Mouse (Mus musculus) neural tube, embryonic 11.5 days (tissue): Measurements from ENCODE around the gene Rac2. TPM values are rescaled to one million over a fixed set of nuclear protein-coding genes. Genes with fewer than 3 reads are reported as not detected.

Experiments used
- ATAC-seq: fragments of 200-750 bp; cut with Nextera tagmentation; 2 replicates; pipeline ENCODE4 v1.8.0; 2017; ENCODE audit warnings: moderate number of reproducible peaks, mild to moderate bottlenecking, moderate TSS enrichment, moderate library complexity; ENCODE audit not compliant: insufficient read depth, low FRiP score, low TSS enrichment
- DNase-seq: peaks from one replicate; pipeline ENCODE4 v3.0.0-alpha.2; 2015; ENCODE audit warnings: low spot score
- H3K27ac ChIP-seq: fragments of 300-500 bp; sonication (generic); 2 replicates; pipeline ENCODE4 v1.5.1; 2014; ENCODE audit warnings: low read depth, mild to moderate bottlenecking, low read length
- H3K27me3 ChIP-seq: fragments of 300-500 bp; sonication (generic); 2 replicates; pipeline ENCODE4 v1.6.1; 2014; ENCODE audit warnings: mild to moderate bottlenecking, low read length, mixed read lengths; ENCODE audit not compliant: control insufficient read depth, insufficient read depth
- H3K36me3 ChIP-seq: fragments of 300-500 bp; sonication (generic); 2 replicates; pipeline ENCODE4 v1.6.1; 2014; ENCODE audit warnings: mild to moderate bottlenecking, low read length, moderate library complexity, mixed read lengths; ENCODE audit not compliant: control insufficient read depth, insufficient read depth
- H3K4me1 ChIP-seq: fragments of 300-500 bp; sonication (generic); 2 replicates; pipeline ENCODE4 v1.6.1; 2014; ENCODE audit warnings: low read length, mixed read lengths; ENCODE audit not compliant: control insufficient read depth, insufficient read depth
- H3K4me2 ChIP-seq: fragments of 300-500 bp; sonication (generic); 2 replicates; pipeline ENCODE4 v1.6.1; 2014; ENCODE audit warnings: low read depth, mild to moderate bottlenecking, moderate library complexity
- H3K4me3 ChIP-seq: fragments of 300-500 bp; sonication (generic); 2 replicates; pipeline ENCODE4 v1.5.1; 2014; ENCODE audit warnings: low read depth, low read length
- H3K9ac ChIP-seq: fragments of 300-500 bp; sonication (generic); 2 replicates; pipeline ENCODE4 v1.6.1; 2014; ENCODE audit warnings: mild to moderate bottlenecking, low read length
- H3K9me3 ChIP-seq: fragments of 300-500 bp; sonication (generic); 2 replicates; pipeline ENCODE4 v1.6.1; 2016; ENCODE audit warnings: low read length; ENCODE audit not compliant: control insufficient read depth
- WGBS: fragments of 180-500 bp; shearing (Covaris S2); extraction: QIAGEN DNeasy Blood & Tissue Kit; methylation state at CpG from one replicate; pipeline ENCODE4 v1.1.7; 2014; 5-methylcytosine and 5-hydroxymethylcytosine counted together
- polyA plus RNA-seq: library from polyadenylated mRNA; unstranded; fragments of >200 nt; fragmentation: Nextera tagmentation; extraction: Ambion mirVana; gene quantifications from 2 replicates; pipeline ENCODE4 v1.2.1, GENCODE M21; 2014

Gene Rac2
- polyA plus RNA-seq, 1 experiment from 2014 or later: 8.5 TPM

DNA sequence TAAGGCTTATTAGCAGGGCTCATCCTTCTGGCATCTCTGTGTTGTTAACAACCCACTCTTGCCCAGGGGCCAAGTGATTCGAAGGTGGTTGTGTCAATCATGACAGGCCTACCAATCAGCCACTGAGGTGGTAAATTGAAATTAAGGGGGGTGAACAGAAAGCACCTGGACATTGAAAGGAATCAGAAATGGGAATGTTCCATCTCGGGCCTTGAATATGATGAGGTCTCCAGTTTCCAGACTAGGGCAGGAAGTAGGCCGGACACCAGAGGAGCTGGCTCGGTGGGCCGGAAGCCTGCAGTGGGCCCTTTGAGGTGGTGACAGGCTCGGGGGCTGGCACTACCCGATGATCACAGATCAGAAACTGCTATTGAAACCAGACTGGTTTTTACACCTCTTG lies 44.6 kb downstream of the Rac2 start:
- no peak for DNase-seq
- 74% methylated on average over 7 of the region's 7 CpGs for WGBS
- Histone ChIP-seq H3K27me3 (no peaks in the 10 kb centered on the region), H3K4me2 (no peak overlapping the region), H3K36me3 (no peaks in the 10 kb centered on the region), H3K9ac (no peak overlapping the region), H3K27ac (no peak overlapping the region), H3K4me3 (no peak overlapping the region), H3K4me1 (peaks cover 12% of the 10 kb centered on the region), H3K9me3 (no peaks in the 10 kb centered on the region)
- no peak for ATAC-seq

DNA sequence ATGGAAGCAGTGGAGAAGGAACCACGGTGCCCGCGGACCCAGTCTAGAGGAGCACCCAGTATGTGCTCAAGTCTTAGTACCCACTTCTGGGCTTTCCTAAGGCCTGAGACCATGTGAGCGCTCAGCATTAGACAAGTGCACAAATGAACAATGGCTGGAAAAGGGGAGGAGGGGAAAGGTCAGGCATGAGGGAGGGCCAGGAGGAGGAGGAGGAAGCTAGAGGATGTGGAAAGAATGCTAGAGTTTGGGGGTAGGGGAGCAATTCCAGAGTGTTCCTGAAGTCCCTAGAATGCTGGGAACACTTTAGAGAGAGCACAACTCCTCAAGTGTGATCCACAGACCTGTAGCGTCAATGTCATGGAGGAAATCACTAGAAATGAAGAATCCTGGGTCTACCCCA lies 48.4 kb downstream of the Rac2 start:
- Histone ChIP-seq H3K36me3 (no peaks in the 10 kb centered on the region), H3K9ac (no peak overlapping the region), H3K9me3 (no peaks in the 10 kb centered on the region), H3K27me3 (no peaks in the 10 kb centered on the region), H3K4me3 (no peak overlapping the region), H3K4me1 (peaks cover 3% of the 10 kb centered on the region; the same call in 1 of the 2 replicates), H3K4me2 (no peak overlapping the region), H3K27ac (no peak overlapping the region)
- 89% methylated on average over 5 of the region's 5 CpGs for WGBS
- ATAC-seq (no peak), DNase-seq (no peak)

- DNase-seq: no peak
- Histone ChIP-seq H3K4me2 (no peak overlapping the region), H3K9ac (no peak overlapping the region), H3K4me1 (no peaks in the 10 kb centered on the region), H3K27ac (no peak overlapping the region), H3K4me3 (no peak overlapping the region), H3K27me3 (no peaks in the 10 kb centered on the region), H3K36me3 (no peaks in the 10 kb centered on the region), H3K9me3 (no peaks in the 10 kb centered on the region)
- WGBS: 78% methylated on average over 6 of the region's 6 CpGs
- ATAC-seq: no peak
Measured at GRCm38 (mm10) chr15:78521892-78522291, 50.7 kb downstream of the Rac2 start.

DNA sequence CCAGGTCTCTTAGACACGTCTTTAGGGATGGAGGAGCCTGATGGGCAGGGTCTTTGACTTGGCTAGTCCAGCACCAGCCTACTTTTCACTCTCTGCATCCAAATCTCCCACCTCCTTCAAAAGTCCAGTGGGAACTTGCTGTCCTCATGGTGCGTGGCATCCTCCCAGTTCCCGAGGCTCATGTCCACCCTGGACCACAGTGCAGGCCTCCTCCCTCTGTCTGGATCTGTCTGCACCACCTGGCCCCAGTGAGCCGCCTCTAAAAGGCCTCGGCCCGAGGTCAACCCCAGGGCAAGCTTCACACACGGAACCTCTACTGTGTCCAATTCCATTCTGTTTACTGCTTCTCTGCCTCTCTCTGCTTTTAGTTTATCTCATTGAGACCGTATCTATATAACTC lies 51.3 kb downstream of the Rac2 start:
- 65% methylated on average over 8 of the region's 8 CpGs for WGBS
- no peak overlapping the region for H3K27ac ChIP-seq

DNA sequence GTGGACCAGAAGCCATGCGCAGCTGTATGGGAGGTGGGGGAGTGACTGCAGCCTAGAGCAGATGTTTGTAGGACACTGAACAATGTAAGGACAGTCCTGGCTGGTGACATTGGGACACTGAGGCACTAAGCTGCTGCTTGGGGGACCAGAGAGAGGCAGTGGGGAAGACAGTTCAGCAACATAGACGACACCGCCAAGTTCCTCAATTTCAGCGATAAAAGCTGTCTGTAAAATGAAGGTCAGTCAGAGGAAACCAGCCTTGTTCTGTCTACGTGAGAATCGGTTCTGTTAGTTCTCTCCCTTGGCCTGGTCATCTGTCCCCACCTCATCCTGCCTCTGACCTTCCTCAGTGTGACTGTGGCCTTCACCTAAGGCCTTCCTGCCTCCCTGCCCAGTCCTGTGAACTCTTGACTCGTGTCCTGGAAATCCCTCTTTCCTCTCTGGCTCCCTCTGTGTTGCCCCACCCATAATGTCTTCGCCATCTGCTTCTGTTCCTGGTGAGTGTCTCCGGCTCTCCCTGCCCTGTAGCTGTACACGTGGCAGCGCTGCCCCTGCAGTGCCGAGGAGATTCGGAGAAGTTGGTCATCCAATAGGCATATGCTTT lies 52.4 kb downstream of the Rac2 start:
- DNase-seq: no peak
- no peak overlapping the region; the same call in 1 of the 2 replicates for H3K9ac ChIP-seq

More for the DNA sequence above, 51.3 kb downstream of the Rac2 start:
- Histone ChIP-seq H3K36me3 (no peaks in the 10 kb centered on the region), H3K4me3 (no peak overlapping the region), H3K27me3 (no peaks in the 10 kb centered on the region), H3K9ac (no peak overlapping the region), H3K4me1 (no peaks in the 10 kb centered on the region), H3K9me3 (no peaks in the 10 kb centered on the region), H3K4me2 (no peak overlapping the region)
- ATAC-seq (no peak), DNase-seq (no peak)

GRCm38 (mm10) chr15:78518221-78518620 lies 54.4 kb downstream of the Rac2 start:
- no peaks in the 10 kb centered on the region for H3K36me3 ChIP-seq
- H3K9ac ChIP-seq: no peak overlapping the region
- H3K27ac ChIP-seq: no peak overlapping the region
- no peak overlapping the region for H3K4me3 ChIP-seq
- H3K9me3 ChIP-seq: no peaks in the 10 kb centered on the region
- no peaks in the 10 kb centered on the region for H3K4me1 ChIP-seq
- no peak for ATAC-seq
- no peak overlapping the region for H3K4me2 ChIP-seq
- no peak for DNase-seq
- WGBS: 73% methylated on average over 7 of the region's 7 CpGs
- no peaks in the 10 kb centered on the region for H3K27me3 ChIP-seq

More for the DNA sequence above, 52.4 kb downstream of the Rac2 start:
- no peak overlapping the region for H3K27ac ChIP-seq
- no peak for ATAC-seq
- H3K27me3 ChIP-seq: no peaks in the 10 kb centered on the region
- no peaks in the 10 kb centered on the region for H3K4me1 ChIP-seq
- no peak overlapping the region for H3K4me3 ChIP-seq
- no peak overlapping the region for H3K4me2 ChIP-seq
- no peaks in the 10 kb centered on the region for H3K9me3 ChIP-seq
- H3K36me3 ChIP-seq: no peaks in the 10 kb centered on the region
- WGBS: 69% methylated on average over 13 of the region's 13 CpGs

DNA sequence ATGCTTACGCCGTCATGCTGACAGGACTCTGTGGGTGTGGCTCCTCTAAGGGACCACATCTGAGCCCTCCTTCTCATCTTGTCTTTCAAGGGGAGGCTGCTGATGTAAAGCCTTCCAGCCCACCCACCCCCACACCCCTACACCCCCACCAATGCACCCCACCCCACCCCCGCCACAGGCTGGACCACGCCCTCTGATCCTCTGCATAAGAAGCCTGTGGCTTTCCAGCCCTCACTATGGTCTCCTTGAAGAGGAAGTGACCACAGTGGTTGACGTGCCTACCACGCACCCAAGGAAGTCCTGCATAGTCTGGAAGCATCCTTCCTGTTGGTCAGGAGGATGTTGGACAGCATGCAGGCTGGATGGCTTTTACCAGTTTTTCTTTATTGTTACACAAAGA lies 56.8 kb downstream of the Rac2 start:
- H3K27ac ChIP-seq: no peak overlapping the region
- WGBS: 87% methylated on average over 6 of the region's 6 CpGs
- H3K4me1 ChIP-seq: no peaks in the 10 kb centered on the region
- ATAC-seq: no peak
- H3K4me3 ChIP-seq: no peak overlapping the region
- H3K9me3 ChIP-seq: no peaks in the 10 kb centered on the region
- no peak for DNase-seq
- no peaks in the 10 kb centered on the region for H3K27me3 ChIP-seq
- no peak overlapping the region for H3K4me2 ChIP-seq
- H3K36me3 ChIP-seq: no peaks in the 10 kb centered on the region
- no peak overlapping the region for H3K9ac ChIP-seq

DNA sequence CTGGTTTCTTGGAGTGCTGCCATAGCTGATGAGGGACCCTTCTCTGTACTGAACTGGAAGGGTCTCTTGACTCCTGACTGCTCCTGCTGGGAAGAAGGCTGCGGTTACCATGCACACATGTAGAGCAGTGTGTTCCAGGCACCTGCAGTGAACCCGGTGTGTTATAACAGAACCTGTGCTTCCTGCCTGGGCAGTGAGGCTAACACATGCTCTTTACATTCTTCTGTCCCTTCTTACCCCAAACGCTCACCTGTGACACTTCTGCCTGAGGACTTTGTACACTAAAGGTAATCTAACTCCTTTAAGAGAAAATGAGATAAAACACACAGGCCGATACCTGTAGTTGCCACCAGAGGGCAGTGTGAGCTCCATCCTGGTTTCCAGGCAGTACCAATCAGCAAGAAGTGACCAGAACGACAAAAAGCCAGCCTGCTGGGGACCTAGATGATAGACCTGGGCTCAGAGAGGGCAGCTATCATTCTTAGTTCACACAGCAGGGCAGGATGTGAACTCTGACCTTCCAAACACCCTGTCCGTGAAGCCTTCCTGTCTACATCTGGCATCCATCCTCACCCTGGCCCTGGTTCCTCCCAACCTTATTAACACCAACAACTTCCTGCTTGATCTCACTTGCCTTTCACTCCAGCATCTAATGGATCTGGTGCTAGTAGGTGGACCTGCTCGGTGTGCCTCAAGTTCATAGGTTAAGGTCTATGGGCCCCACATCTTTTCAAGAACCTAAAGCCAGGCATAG lies 58.0 kb downstream of the Rac2 start:
- H3K27ac ChIP-seq: no peak overlapping the region
- H3K4me1 ChIP-seq: peaks cover 4% of the 10 kb centered on the region; the same call in 1 of the 2 replicates
- ATAC-seq (no peak), DNase-seq (peak; percentile 73)
- WGBS: 33% methylated on average over 7 of the region's 7 CpGs
- H3K4me2 ChIP-seq: no peak overlapping the region
- H3K27me3 ChIP-seq: no peaks in the 10 kb centered on the region
- H3K4me3 ChIP-seq: no peak overlapping the region
- no peaks in the 10 kb centered on the region for H3K9me3 ChIP-seq
- H3K9ac ChIP-seq: 0 out of 2 replicates have a peak overlapping the region, but pooled peaks have one; percentile 10
- no peaks in the 10 kb centered on the region for H3K36me3 ChIP-seq

GRCm38 (mm10) chr15:78513019-78513418 lies 59.6 kb downstream of the Rac2 start:
- Histone ChIP-seq H3K36me3 (no peaks in the 10 kb centered on the region), H3K4me3 (no peak overlapping the region), H3K4me2 (no peak overlapping the region), H3K9me3 (no peaks in the 10 kb centered on the region), H3K27me3 (no peaks in the 10 kb centered on the region), H3K4me1 (peaks cover 4% of the 10 kb centered on the region; the same call in 1 of the 2 replicates), H3K9ac (no peak overlapping the region), H3K27ac (no peak overlapping the region)
- 93% methylated on average over 14 of the region's 14 CpGs for WGBS
- DNase-seq (no peak), ATAC-seq (no peak)
